Mouse (Mus musculus): ENCODE data around the gene Klra1. TPM values are rescaled to one million over a fixed set of nuclear protein-coding genes. Genes with fewer than 3 reads are reported as not detected.
"Not testable (repeated sequence)": the region's sequence is repeated elsewhere in the genome, so short reads cannot be mapped to it uniquely, and the experiment has no call there.

Klra1 gene
- total RNA-seq (2014; rRNA removed; ENCODE audit: low replicate concordance) (not detected in 2 replicates), polyA plus RNA-seq (2015; fragmentation: Nextera tagmentation; extraction: Ambion mirVana) (not detected in 2 replicates)

DNA sequence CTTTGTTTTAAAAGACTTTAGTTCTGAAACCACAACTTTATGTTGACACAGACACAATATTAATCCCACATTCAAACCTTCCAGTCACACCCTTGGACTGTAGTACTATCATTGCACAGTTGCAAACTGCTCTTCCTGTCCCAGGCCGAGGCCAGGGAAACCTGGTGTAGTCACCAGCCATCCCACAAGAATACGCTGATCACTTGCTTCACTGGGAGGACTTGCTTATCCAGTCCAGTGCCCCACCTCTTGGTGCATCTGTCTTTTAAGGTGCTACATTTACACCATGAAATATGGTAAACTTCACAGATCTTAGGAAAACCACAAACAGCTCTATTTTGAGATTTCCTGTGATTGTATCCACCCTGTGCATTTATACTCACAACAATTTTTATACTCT is at the start of gene Klra1:
Gene Klra1 (minus strand): TSS at position 125 of the 400 bp plus-strand sequence.
- H3K4me2 ChIP-seq (ENCODE audit: low read depth, low read length), result no peak within 1 kb of the TSS
- H3K27me3 ChIP-seq (ENCODE audit: control insufficient read depth, insufficient read depth, low read length), result no peaks in the 10 kb centered on the region
- WGBS, result 74% methylated on average over 2 of the region's 2 CpGs
- no peaks in the 10 kb centered on the region for H3K4me1 ChIP-seq (ENCODE audit: control insufficient read depth, insufficient read depth)
- ATAC-seq (ENCODE audit: insufficient read depth, low read depth), result no peak
- H3K36me3 ChIP-seq (replicated peaks; ENCODE audit: control insufficient read depth, insufficient read depth, low read length), result no peaks in the 10 kb centered on the region
- no peak for DNase-seq (ENCODE audit: low spot score)
- TF ChIP-seq EP300 (IDR thresholded peaks at IDR 0.05; ENCODE audit: low read depth), result no peak
- no peak within 1 kb of the TSS for H3K9ac ChIP-seq (replicated peaks; ENCODE audit: low read depth, low read length)
- H3K9me3 ChIP-seq (replicated peaks; ENCODE audit: control insufficient read depth, low read length), result no peaks in the 10 kb centered on the region
- H3K4me3 ChIP-seq (ENCODE audit: low read depth, low read length), result no peak within 1 kb of the TSS
- no peak within 1 kb of the TSS for H3K27ac ChIP-seq (ENCODE audit: low read depth)

DNA sequence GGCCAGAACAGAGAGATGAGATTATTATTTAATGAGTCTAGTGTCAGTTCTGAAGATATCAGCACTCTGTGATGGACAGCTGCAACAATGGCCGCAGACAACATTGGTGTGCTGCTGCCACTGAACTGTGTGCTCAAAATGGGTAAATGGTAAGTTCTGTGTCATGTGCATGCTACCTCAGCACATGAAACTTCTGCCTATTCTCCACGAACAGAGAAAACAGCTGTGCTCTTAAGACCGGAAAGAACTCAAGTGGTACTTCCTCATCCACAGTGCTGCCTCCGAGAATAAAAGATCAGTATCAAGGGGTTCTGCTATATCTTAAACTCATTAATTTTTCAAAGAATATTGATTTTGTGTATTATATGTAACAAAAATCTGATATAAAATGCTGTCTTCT is 42.8 kb upstream of the Klra1 start:
- Histone ChIP-seq H3K27me3 (ENCODE audit: control insufficient read depth, insufficient read depth, low read length) (no peaks in the 10 kb centered on the region), H3K27ac (ENCODE audit: low read depth) (no peak overlapping the region), H3K36me3 (replicated peaks; ENCODE audit: control insufficient read depth, insufficient read depth, low read length) (no peaks in the 10 kb centered on the region), H3K4me3 (ENCODE audit: low read depth, low read length) (no peak overlapping the region), H3K4me2 (ENCODE audit: low read depth, low read length) (no peak overlapping the region), H3K4me1 (ENCODE audit: control insufficient read depth, insufficient read depth) (no peaks in the 10 kb centered on the region), H3K9me3 (replicated peaks; ENCODE audit: control insufficient read depth, low read length) (peaks cover 15% of the 10 kb centered on the region; the same call in 1 of the 2 replicates), H3K9ac (replicated peaks; ENCODE audit: low read depth, low read length) (no peak overlapping the region)
- 64% methylated on average over 4 of the region's 4 CpGs for WGBS
- ATAC-seq (ENCODE audit: insufficient read depth, low read depth), result no peak
- no peak for DNase-seq (ENCODE audit: low spot score)
- TF ChIP-seq EP300 (IDR thresholded peaks at IDR 0.05; ENCODE audit: low read depth) (no peak), CTCF (IDR thresholded peaks at IDR 0.05; ENCODE audit: low read depth) (no peak)

DNA sequence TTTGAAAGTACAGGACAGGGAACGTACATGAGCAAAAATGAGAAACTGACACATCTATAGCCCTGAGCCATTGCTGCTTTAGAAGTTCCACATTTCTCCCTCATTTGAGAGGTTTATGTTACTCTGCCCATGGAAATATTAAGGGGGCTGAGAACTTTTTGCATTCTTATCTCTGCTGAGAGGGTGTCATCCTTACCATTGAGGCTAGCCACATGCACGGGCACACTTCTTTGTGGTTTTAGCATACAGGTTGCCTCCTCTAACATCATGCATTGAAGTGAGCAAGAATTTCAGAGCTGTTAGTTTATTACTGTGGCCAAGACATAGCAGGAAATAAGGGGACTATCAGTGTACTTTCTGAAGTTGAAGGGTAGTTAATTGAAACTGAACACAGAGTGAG is 32.5 kb upstream of the Klra1 start:
- Histone ChIP-seq H3K9ac (replicated peaks; ENCODE audit: low read depth, low read length) (no peak overlapping the region), H3K27me3 (ENCODE audit: control insufficient read depth, insufficient read depth, low read length) (no peaks in the 10 kb centered on the region), H3K4me1 (ENCODE audit: control insufficient read depth, insufficient read depth) (no peaks in the 10 kb centered on the region), H3K27ac (ENCODE audit: low read depth) (no peak overlapping the region), H3K36me3 (replicated peaks; ENCODE audit: control insufficient read depth, insufficient read depth, low read length) (no peaks in the 10 kb centered on the region), H3K4me2 (ENCODE audit: low read depth, low read length) (no peak overlapping the region), H3K4me3 (ENCODE audit: low read depth, low read length) (no peak overlapping the region), H3K9me3 (replicated peaks; ENCODE audit: control insufficient read depth, low read length) (peaks cover 8% of the 10 kb centered on the region)
- TF ChIP-seq CTCF (IDR thresholded peaks at IDR 0.05; ENCODE audit: low read depth) (no peak), EP300 (IDR thresholded peaks at IDR 0.05; ENCODE audit: low read depth) (no peak)
- 67% methylated on average over 2 of the region's 2 CpGs for WGBS
- ATAC-seq (ENCODE audit: insufficient read depth, low read depth) (no peak), DNase-seq (ENCODE audit: low spot score) (no peak)

DNA sequence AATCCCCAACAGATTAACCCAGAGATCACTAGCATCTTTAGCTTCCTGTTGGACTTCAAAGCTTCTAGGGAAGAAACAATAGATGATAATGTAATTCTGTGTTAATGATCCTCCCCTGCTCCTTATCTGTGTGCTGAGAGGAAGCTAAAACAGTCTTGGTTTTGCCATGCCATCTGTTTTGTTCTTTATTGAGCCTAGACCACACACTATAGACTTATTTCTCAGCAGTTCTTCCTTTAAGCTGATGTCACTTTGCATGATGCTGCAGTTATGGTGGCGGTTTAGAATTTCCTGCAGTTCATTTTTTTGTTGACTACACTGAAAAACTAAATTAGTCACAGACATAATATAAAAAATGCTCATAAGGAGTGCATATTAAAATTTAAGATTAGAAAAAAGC is 18.2 kb upstream of the Klra1 start:
- H3K9me3 ChIP-seq (replicated peaks; ENCODE audit: control insufficient read depth, low read length), result peaks cover 13% of the 10 kb centered on the region
- no peak for TF ChIP-seq EP300 (IDR thresholded peaks at IDR 0.05; ENCODE audit: low read depth)
- TF ChIP-seq CTCF (IDR thresholded peaks at IDR 0.05; ENCODE audit: low read depth), result no peak
- no peak overlapping the region for H3K4me2 ChIP-seq (ENCODE audit: low read depth, low read length)
- H3K4me3 ChIP-seq (ENCODE audit: low read depth, low read length), result no peak overlapping the region
- H3K27ac ChIP-seq (ENCODE audit: low read depth), result no peak overlapping the region
- H3K36me3 ChIP-seq (replicated peaks; ENCODE audit: control insufficient read depth, insufficient read depth, low read length), result no peaks in the 10 kb centered on the region
- no peak overlapping the region for H3K9ac ChIP-seq (replicated peaks; ENCODE audit: low read depth, low read length)
- no peaks in the 10 kb centered on the region for H3K27me3 ChIP-seq (ENCODE audit: control insufficient read depth, insufficient read depth, low read length)
- H3K4me1 ChIP-seq (ENCODE audit: control insufficient read depth, insufficient read depth), result no peaks in the 10 kb centered on the region
- ATAC-seq (ENCODE audit: insufficient read depth, low read depth), result no peak
- DNase-seq (ENCODE audit: low spot score), result no peak
- 47% methylated on average over 1 of the region's 1 CpGs for WGBS

DNA sequence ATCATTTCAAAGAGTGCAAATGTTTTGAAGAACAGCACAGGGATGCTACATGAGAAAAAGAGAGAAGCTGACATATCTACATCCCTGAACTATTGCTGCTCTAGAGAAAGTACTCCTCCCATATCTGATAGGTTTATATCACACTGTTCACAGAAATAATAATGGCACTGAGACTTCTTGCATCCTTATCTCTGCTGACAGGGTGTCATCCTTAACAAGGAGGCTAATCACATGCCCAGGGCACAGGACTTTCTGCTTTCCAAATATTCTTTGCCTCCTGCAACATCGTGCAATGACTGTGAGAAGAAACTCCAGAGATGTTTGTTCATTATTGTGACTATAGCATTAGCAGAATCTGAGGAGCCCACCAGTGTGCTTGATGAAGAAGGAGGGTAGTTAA is 871 bp downstream of the Klra1 start:
- 35% methylated on average over 1 of the region's 1 CpGs for WGBS
- no peak overlapping the region for H3K4me3 ChIP-seq (ENCODE audit: low read depth, low read length)
- no peak for ATAC-seq (ENCODE audit: insufficient read depth, low read depth)
- H3K27me3 ChIP-seq (ENCODE audit: control insufficient read depth, insufficient read depth, low read length), result no peaks in the 10 kb centered on the region
- no peak overlapping the region for H3K4me2 ChIP-seq (ENCODE audit: low read depth, low read length)
- no peaks in the 10 kb centered on the region for H3K36me3 ChIP-seq (replicated peaks; ENCODE audit: control insufficient read depth, insufficient read depth, low read length)
- no peak for DNase-seq (ENCODE audit: low spot score)
- TF ChIP-seq CTCF (IDR thresholded peaks at IDR 0.05; ENCODE audit: low read depth), result no peak
- no peaks in the 10 kb centered on the region for H3K4me1 ChIP-seq (ENCODE audit: control insufficient read depth, insufficient read depth)
- no peak overlapping the region for H3K27ac ChIP-seq (ENCODE audit: low read depth)
- no peak overlapping the region for H3K9ac ChIP-seq (replicated peaks; ENCODE audit: low read depth, low read length)
- H3K9me3 ChIP-seq (replicated peaks; ENCODE audit: control insufficient read depth, low read length), result no peaks in the 10 kb centered on the region; the same call in 1 of the 2 replicates

DNA sequence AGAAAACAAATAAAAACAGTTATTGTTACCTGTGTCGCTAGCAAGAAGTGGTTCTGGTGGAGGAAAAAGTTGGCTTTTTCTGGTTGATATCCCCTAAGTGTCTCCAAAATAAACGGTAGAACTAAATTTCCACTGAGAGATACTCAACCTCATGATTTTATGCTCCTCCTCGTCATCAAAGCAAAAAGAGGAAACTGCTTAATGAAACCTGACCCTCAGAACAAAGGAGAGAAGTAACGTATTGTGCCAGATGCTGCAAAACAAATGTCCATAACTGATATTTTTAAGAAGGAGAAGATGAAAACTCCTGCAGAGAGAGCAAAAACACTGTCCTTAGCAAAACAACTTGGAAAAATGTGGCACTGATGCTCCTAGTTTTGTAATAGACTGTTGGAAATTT is 4.3 kb downstream of the Klra1 start:
- Histone ChIP-seq H3K4me1 (ENCODE audit: control insufficient read depth, insufficient read depth) (no peaks in the 10 kb centered on the region), H3K9me3 (replicated peaks; ENCODE audit: control insufficient read depth, low read length) (peaks cover 3% of the 10 kb centered on the region; the same call in 1 of the 2 replicates), H3K4me2 (ENCODE audit: low read depth, low read length) (no peak overlapping the region), H3K36me3 (replicated peaks; ENCODE audit: control insufficient read depth, insufficient read depth, low read length) (no peaks in the 10 kb centered on the region), H3K27me3 (ENCODE audit: control insufficient read depth, insufficient read depth, low read length) (no peaks in the 10 kb centered on the region), H3K9ac (replicated peaks; ENCODE audit: low read depth, low read length) (no peak overlapping the region), H3K27ac (ENCODE audit: low read depth) (no peak overlapping the region), H3K4me3 (ENCODE audit: low read depth, low read length) (no peak overlapping the region)
- WGBS, result 53% methylated on average over 4 of the region's 4 CpGs
- TF ChIP-seq CTCF (IDR thresholded peaks at IDR 0.05; ENCODE audit: low read depth) (no peak), EP300 (IDR thresholded peaks at IDR 0.05; ENCODE audit: low read depth) (no peak)
- no peak for ATAC-seq (ENCODE audit: insufficient read depth, low read depth)
- no peak for DNase-seq (ENCODE audit: low spot score)

DNA sequence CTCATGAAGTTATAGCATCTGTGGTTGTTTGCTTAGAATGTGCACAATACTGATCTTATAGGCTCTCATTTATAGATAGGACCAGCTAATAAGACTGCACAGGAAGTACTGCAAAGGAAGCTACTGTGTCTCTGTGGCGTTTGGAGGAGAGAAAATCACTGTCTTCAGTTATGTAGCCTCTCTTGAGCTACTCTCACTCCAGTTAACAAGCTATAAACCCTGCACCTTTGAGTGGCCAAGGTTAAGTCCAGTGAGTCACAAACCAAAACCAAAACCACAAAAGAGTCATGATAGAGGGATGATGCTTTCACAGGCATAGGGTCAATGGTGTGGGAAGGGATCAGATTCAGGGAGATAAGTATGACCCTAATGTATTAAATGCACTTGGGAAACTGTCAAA is 41.3 kb downstream of the Klra1 start:
- not testable (repeated sequence) for DNase-seq (ENCODE audit: low spot score); H3K9me3 ChIP-seq (replicated peaks; ENCODE audit: control insufficient read depth, low read length); H3K27ac ChIP-seq (ENCODE audit: low read depth); H3K4me2 ChIP-seq (ENCODE audit: low read depth, low read length); H3K36me3 ChIP-seq (replicated peaks; ENCODE audit: control insufficient read depth, insufficient read depth, low read length); H3K9ac ChIP-seq (replicated peaks; ENCODE audit: low read depth, low read length); H3K27me3 ChIP-seq (ENCODE audit: control insufficient read depth, insufficient read depth, low read length); H3K4me3 ChIP-seq (ENCODE audit: low read depth, low read length); H3K4me1 ChIP-seq (ENCODE audit: control insufficient read depth, insufficient read depth); ATAC-seq (ENCODE audit: insufficient read depth, low read depth)
- WGBS, result 19% methylated on average over 1 of the region's 1 CpGs

DNA sequence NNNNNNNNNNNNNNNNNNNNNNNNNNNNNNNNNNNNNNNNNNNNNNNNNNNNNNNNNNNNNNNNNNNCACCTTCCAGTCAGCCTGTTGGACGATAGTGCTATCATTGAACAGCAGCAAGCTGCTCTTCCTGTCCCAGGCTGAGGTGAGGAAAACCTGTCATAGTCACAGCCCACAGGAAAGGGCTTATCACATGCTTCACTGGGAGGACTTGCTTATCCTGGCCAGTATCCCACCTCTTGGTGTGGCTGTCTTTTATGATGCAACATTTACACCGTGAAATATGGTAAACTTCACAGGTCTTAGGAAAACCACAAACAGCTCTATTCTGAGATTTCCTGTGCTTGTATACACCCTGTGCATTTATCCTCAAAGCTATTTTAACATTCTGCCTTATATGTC is 44.7 kb downstream of the Klra1 start:
- not testable (repeated sequence) for H3K4me3 ChIP-seq (ENCODE audit: low read depth, low read length); H3K9ac ChIP-seq (replicated peaks; ENCODE audit: low read depth, low read length); H3K9me3 ChIP-seq (replicated peaks; ENCODE audit: control insufficient read depth, low read length); H3K27me3 ChIP-seq (ENCODE audit: control insufficient read depth, insufficient read depth, low read length); ATAC-seq (ENCODE audit: insufficient read depth, low read depth); H3K4me1 ChIP-seq (ENCODE audit: control insufficient read depth, insufficient read depth); H3K27ac ChIP-seq (ENCODE audit: low read depth); H3K36me3 ChIP-seq (replicated peaks; ENCODE audit: control insufficient read depth, insufficient read depth, low read length); H3K4me2 ChIP-seq (ENCODE audit: low read depth, low read length); DNase-seq (ENCODE audit: low spot score)
- 65% methylated on average over 2 of the region's 2 CpGs for WGBS

Measured in heart, postnatal 0 days (tissue).